Mouse (Mus musculus): Measurements from ENCODE around the gene Tdp2. TPM values are rescaled to one million over a fixed set of nuclear protein-coding genes. Genes with fewer than 3 reads are reported as not detected.

Tdp2 gene
- total and polyA plus RNA-seq, 3 experiments = 33.1 to 45.3 TPM; not detected in 1

GRCm38 (mm10) chr13:24824647-24825046 lies 6.8 kb upstream of the Tdp2 start:
- H3K27ac ChIP-seq (ENCODE audit: control insufficient read depth, low read depth, low read length) = no peak overlapping the region
- no peak for TF ChIP-seq POLR2AphosphoS5 (IDR thresholded peaks at IDR 0.05; ENCODE audit: borderline replicate concordance, low read depth, low read length)
- TF ChIP-seq ZKSCAN1 (IDR thresholded peaks at IDR 0.05; ENCODE audit: low read depth, low read length) = no peak
- TF ChIP-seq TBP (IDR thresholded peaks at IDR 0.05; ENCODE audit: low read depth, low read length) = no peak
- TF ChIP-seq MEF2A (IDR thresholded peaks at IDR 0.05; ENCODE audit: extremely low read depth, insufficient replicate concordance, low read depth, low read length, poor library complexity, severe bottlenecking) = no peak
- H3K27me3 ChIP-seq (ENCODE audit: control insufficient read depth in 1 of 2, insufficient read depth in 2 of 2, low read length in 2 of 2) = no peaks in the 10 kb centered on the region
- H3K36me3 ChIP-seq (ENCODE audit: control insufficient read depth in 1 of 2, insufficient read depth in 2 of 2, low read length in 2 of 2) = peaks cover 0 to under 1% of the 10 kb centered on the region in 2 experiments; a peak in 1 of 4 replicates
- DNase-seq (ENCODE audit: low read depth, low spot score) = no peak
- H3K4me3 ChIP-seq (ENCODE audit: control insufficient read depth in 1 of 2, insufficient read depth in 1 of 2, low read depth in 2 of 2, low read length in 2 of 2) = no peak overlapping the region
- H3K9ac ChIP-seq (ENCODE audit: control insufficient read depth, low read depth, low read length, poor library complexity, severe bottlenecking) = no peak overlapping the region
- H3K4me1 ChIP-seq (ENCODE audit: control insufficient read depth in 1 of 2, insufficient read depth in 2 of 2, low read length in 2 of 2) = no peaks in the 10 kb centered on the region
- H3K79me2 ChIP-seq (ENCODE audit: control insufficient read depth, insufficient read depth, low read length, poor library complexity) = peaks cover under 1% of the 10 kb centered on the region; the same call in 1 of the 2 replicates
- H3K9me3 ChIP-seq (replicated peaks; ENCODE audit: insufficient read depth, low read length) = no peaks in the 10 kb centered on the region

GRCm38 (mm10) chr13:24825587-24825986 lies 5.9 kb upstream of the Tdp2 start:
- Histone ChIP-seq H3K4me3 (ENCODE audit: control insufficient read depth in 1 of 2, insufficient read depth in 1 of 2, low read depth in 2 of 2, low read length in 2 of 2) (no peak overlapping the region), H3K27me3 (ENCODE audit: control insufficient read depth in 1 of 2, insufficient read depth in 2 of 2, low read length in 2 of 2) (no peaks in the 10 kb centered on the region), H3K9ac (ENCODE audit: control insufficient read depth, low read depth, low read length, poor library complexity, severe bottlenecking) (no peak overlapping the region), H3K9me3 (replicated peaks; ENCODE audit: insufficient read depth, low read length) (no peaks in the 10 kb centered on the region), H3K4me1 (ENCODE audit: control insufficient read depth in 1 of 2, insufficient read depth in 2 of 2, low read length in 2 of 2) (no peaks in the 10 kb centered on the region), H3K79me2 (ENCODE audit: control insufficient read depth, insufficient read depth, low read length, poor library complexity) (peaks cover 5% of the 10 kb centered on the region), H3K36me3 (ENCODE audit: control insufficient read depth in 1 of 2, insufficient read depth in 2 of 2, low read length in 2 of 2) (peaks cover 0 to 4% of the 10 kb centered on the region in 2 experiments; a peak in 1 of 4 replicates), H3K27ac (ENCODE audit: control insufficient read depth, low read depth, low read length) (no peak overlapping the region)
- no peak for TF ChIP-seq POLR2AphosphoS2 (IDR thresholded peaks at IDR 0.05; ENCODE audit: low read length)
- TF ChIP-seq ZNF384 (IDR thresholded peaks at IDR 0.05; ENCODE audit: low read depth, low read length) = no peak
- no peak for TF ChIP-seq CTCF (IDR thresholded peaks at IDR 0.05 in 2 of 3, conservative IDR thresholded peaks at IDR 0.05 in 1 of 3; ENCODE audit: control insufficient read depth in 1 of 3, insufficient read depth in 1 of 3, low read depth in 2 of 3, low read length in 3 of 3, poor library complexity in 1 of 3, severe bottlenecking in 1 of 3)
- TF ChIP-seq ETS1 (IDR thresholded peaks at IDR 0.05; ENCODE audit: low read depth, low read length) = no peak
- no peak for TF ChIP-seq BHLHE40 (IDR thresholded peaks at IDR 0.05; ENCODE audit: borderline replicate concordance, low read depth, low read length)
- TF ChIP-seq CHD1 (IDR thresholded peaks at IDR 0.05; ENCODE audit: low read depth, low read length) = no peak
- TF ChIP-seq JUND (IDR thresholded peaks at IDR 0.05; ENCODE audit: low read depth, low read length) = no peak
- TF ChIP-seq HCFC1 (IDR thresholded peaks at IDR 0.05; ENCODE audit: low read depth, low read length) = no peak
- TF ChIP-seq SIN3A (IDR thresholded peaks at IDR 0.05; ENCODE audit: low read length) = no peak
- TF ChIP-seq ELF1 (IDR thresholded peaks at IDR 0.05; ENCODE audit: low read depth, low read length) = no peak
- no peak for TF ChIP-seq TCF12 (IDR thresholded peaks at IDR 0.05; ENCODE audit: low read depth, low read length)
- no peak for TF ChIP-seq NRF1 (IDR thresholded peaks at IDR 0.05; ENCODE audit: insufficient read depth, low read depth, low read length, poor library complexity, severe bottlenecking)
- TF ChIP-seq MEF2A (IDR thresholded peaks at IDR 0.05; ENCODE audit: extremely low read depth, insufficient replicate concordance, low read depth, low read length, poor library complexity, severe bottlenecking) = no peak
- DNase-seq (ENCODE audit: low read depth, low spot score) = no peak
